Mouse (Mus musculus) limb, embryonic 14.5 days (tissue): ENCODE measurements at regions not wholly inside any gene's neighbourhood (a gene's known extent, or its start where the extent isn't known, plus 50 kb on each side); places are given as distances from the start of the nearest gene placed in this dataset.

Experiments
- ATAC-seq: fragments of 200-750 bp; cut with Nextera tagmentation; 2 replicates; pipeline ENCODE4 v1.8.0; 2017; ENCODE audit warnings: low read depth, moderate number of reproducible peaks, moderate TSS enrichment; ENCODE audit not compliant: low FRiP score
- DNase-seq: peaks from one replicate; pipeline ENCODE4 v3.0.0-alpha.2; 2015; ENCODE audit warnings: low spot score
- H3K27ac ChIP-seq: fragments of 300-500 bp; sonication (generic); replicated peaks from 2 replicates; pipeline ENCODE4 v1.5.1; 2014; ENCODE audit warnings: low read depth, mild to moderate bottlenecking, low read length, moderate library complexity, mixed read lengths
- H3K27me3 ChIP-seq: fragments of 300-500 bp; sonication (generic); 2 replicates; pipeline ENCODE4 v1.6.1; 2014; ENCODE audit warnings: low read length, mixed read lengths; ENCODE audit not compliant: control insufficient read depth, insufficient read depth
- H3K36me3 ChIP-seq: fragments of 300-500 bp; sonication (generic); 2 replicates; pipeline ENCODE4 v1.6.1; 2014; ENCODE audit warnings: mild to moderate bottlenecking, low read length, moderate library complexity, mixed read lengths; ENCODE audit not compliant: control insufficient read depth, insufficient read depth
- H3K4me1 ChIP-seq: fragments of 300-500 bp; sonication (generic); 2 replicates; pipeline ENCODE4 v1.6.1; 2014; ENCODE audit warnings: antibody characterized with exemption, low read length, mixed read lengths; ENCODE audit not compliant: control insufficient read depth, insufficient read depth
- H3K4me2 ChIP-seq: fragments of 300-500 bp; sonication (generic); replicated peaks from 2 replicates; pipeline ENCODE4 v1.6.1; 2014; ENCODE audit warnings: low read depth, mild to moderate bottlenecking, low read length, moderate library complexity; ENCODE audit not compliant: severe bottlenecking
- H3K4me3 ChIP-seq: fragments of 300-500 bp; sonication (generic); replicated peaks from 2 replicates; pipeline ENCODE4 v1.5.1; 2014; ENCODE audit warnings: low read length
- H3K9ac ChIP-seq: fragments of 300-500 bp; sonication (generic); 2 replicates; pipeline ENCODE4 v1.6.1; 2014; ENCODE audit warnings: mild to moderate bottlenecking, low read depth, low read length, moderate library complexity; ENCODE audit not compliant: severe bottlenecking
- H3K9me3 ChIP-seq: fragments of 300-500 bp; sonication (generic); 2 replicates; pipeline ENCODE4 v1.6.1; 2016; ENCODE audit warnings: low read length; ENCODE audit not compliant: control insufficient read depth
- POLR2A ChIP-seq: fragments of 200-500 bp; IDR thresholded peaks from 2 replicates; pipeline ENCODE4 v1.8.0; 2012; ENCODE audit warnings: inconsistent platforms, mild to moderate bottlenecking, moderate library complexity, borderline replicate concordance; ENCODE audit not compliant: insufficient read depth, insufficient read length; ENCODE audit errors: extremely low read depth
- WGBS: fragments of 180-500 bp; shearing (Covaris S2); extraction: QIAGEN DNeasy Blood & Tissue Kit; methylation state at CpG from one replicate; pipeline ENCODE4 v1.1.7; 2014; 5-methylcytosine and 5-hydroxymethylcytosine counted together

DNA sequence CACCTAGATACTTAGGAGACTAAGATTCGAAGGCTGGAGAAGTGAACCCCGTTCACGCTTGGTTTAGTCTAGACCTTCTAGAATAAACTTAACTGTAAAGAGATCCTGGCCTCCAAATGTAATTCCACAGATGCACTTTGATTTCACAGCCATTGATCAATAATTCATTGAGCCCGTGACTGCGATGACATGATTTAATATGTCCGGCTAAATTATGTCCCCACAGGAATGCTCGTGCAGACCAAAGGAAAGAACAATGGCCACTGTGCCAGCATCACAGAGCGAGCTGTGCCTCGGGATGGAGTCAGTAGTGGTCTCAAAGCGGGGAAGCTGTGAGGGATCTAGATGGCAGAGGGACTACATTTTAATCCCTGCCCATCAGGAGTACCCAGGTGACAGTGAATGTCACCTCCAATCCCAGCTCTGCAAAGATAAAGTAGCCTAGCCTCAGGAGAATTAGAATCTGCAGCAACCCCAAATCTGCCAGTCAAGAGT lies 256.5 kb upstream of the Id2 start:
- Histone ChIP-seq H3K36me3 (no peaks in the 10 kb centered on the region), H3K4me1 (no peaks in the 10 kb centered on the region), H3K9ac (no peak overlapping the region), H3K4me2 (no peak overlapping the region), H3K27me3 (no peaks in the 10 kb centered on the region), H3K27ac (no peak overlapping the region), H3K4me3 (no peak overlapping the region), H3K9me3 (no peaks in the 10 kb centered on the region)
- DNase-seq: no peak
- 84% methylated on average over 10 of the region's 10 CpGs for WGBS
- ATAC-seq: no peak
- TF ChIP-seq POLR2A: no peak

DNA sequence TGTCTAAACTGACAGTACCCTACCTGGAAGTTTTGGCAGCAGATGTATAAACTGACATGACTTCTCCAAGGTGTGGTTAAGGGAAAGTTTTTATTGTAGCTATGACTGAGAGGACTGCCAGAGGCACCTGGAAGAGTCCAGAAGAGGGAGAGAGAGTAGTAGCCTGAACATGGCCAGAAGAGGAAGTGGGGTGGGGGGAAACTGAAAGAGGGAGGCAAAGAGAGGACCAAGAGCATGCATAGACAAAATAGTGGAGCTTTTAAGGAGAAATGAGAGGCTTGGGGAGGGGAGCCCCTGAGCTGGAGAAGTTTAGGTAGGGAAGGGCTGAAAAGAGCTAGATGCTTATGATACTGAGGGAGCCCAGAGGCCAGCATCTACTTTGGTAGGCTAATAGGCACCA lies 255.2 kb upstream of the Id2 start:
- TF ChIP-seq POLR2A: no peak
- no peak overlapping the region for H3K4me3 ChIP-seq
- ATAC-seq (no peak), DNase-seq (no peak)
- H3K27me3 ChIP-seq: no peaks in the 10 kb centered on the region
- H3K36me3 ChIP-seq: no peaks in the 10 kb centered on the region
- no peak overlapping the region for H3K4me2 ChIP-seq
- H3K9me3 ChIP-seq: no peaks in the 10 kb centered on the region
- no peak overlapping the region for H3K9ac ChIP-seq
- no peaks in the 10 kb centered on the region for H3K4me1 ChIP-seq
- no peak overlapping the region for H3K27ac ChIP-seq

DNA sequence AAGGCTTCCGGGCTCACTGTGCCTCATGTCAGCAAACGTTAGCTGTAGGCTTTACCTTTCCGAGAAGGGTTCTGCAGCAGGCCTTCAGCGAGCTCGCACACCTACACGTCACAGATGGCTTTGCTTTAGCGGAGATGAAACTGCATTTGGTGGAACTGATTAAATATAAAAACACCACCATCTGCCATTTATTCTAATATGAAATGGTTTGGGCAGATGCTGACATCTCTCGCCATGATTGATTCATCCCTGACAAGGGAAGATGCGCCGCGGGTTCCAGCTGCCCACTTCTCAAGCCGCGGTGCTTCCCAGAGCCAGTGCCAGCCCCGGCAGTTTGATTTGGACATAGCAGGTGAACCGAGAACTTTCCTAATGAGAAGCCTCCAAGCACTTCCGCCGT lies 247.4 kb upstream of the Id2 start:
- ATAC-seq (no peak), DNase-seq (no peak)
- 79% methylated on average over 17 of the region's 17 CpGs for WGBS
- Histone ChIP-seq H3K9me3 (no peaks in the 10 kb centered on the region), H3K36me3 (no peaks in the 10 kb centered on the region), H3K9ac (no peak overlapping the region), H3K27me3 (no peaks in the 10 kb centered on the region), H3K4me2 (no peak overlapping the region), H3K27ac (no peak overlapping the region), H3K4me3 (no peak overlapping the region), H3K4me1 (no peaks in the 10 kb centered on the region)
- TF ChIP-seq POLR2A: no peak

DNA sequence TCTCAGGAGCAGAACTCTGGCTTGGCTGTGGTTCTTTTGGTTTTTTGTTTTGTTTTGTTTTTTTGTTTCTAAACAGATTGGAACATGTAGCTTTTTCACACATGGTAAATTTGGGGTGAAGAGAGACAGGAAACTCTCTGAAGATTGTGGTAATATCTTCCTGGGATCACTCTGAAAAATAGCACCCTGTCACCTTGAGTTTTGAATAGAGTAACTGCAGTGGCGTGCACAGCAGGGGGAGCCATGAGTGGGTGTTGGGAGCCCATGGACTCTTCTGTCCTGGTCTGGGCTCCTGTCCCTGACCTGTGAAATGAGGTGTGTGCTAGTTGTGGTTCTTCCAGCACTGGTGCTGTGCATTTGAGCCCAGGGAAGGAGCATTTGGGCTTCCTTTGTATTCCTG lies 241.8 kb upstream of the Id2 start:
- H3K27ac ChIP-seq: no peak overlapping the region
- no peak for TF ChIP-seq POLR2A
- no peak overlapping the region for H3K9ac ChIP-seq
- WGBS: 71% methylated on average over 1 of the region's 1 CpGs
- ATAC-seq: no peak
- no peak for DNase-seq
- H3K4me1 ChIP-seq: no peaks in the 10 kb centered on the region
- H3K4me2 ChIP-seq: no peak overlapping the region
- no peaks in the 10 kb centered on the region for H3K9me3 ChIP-seq
- no peaks in the 10 kb centered on the region for H3K36me3 ChIP-seq
- H3K27me3 ChIP-seq: no peaks in the 10 kb centered on the region
- no peak overlapping the region for H3K4me3 ChIP-seq

DNA sequence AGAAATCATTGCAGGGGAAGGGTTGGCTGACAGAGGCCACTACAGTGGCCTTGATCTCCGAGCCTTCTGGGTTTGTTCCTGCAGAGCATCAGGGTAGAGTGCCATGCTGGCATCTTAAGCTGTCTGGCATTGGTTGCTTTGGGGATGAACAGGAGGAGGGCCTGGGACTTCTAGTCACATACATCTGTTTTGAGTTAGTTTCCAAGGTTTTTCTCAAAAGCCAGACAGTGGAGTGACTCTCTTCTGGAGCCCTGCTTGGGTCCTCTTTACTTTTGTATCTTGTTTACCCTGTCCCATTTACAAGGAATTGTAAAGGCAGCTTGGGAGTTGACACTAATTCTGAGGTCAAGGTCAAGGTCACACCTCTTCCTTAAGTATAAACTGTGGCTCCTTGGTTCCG lies 239.0 kb upstream of the Id2 start:
- no peaks in the 10 kb centered on the region for H3K4me1 ChIP-seq
- no peak for DNase-seq
- no peak for TF ChIP-seq POLR2A
- no peak overlapping the region for H3K4me2 ChIP-seq
- WGBS: 36% methylated on average over 2 of the region's 2 CpGs
- no peak overlapping the region for H3K27ac ChIP-seq
- no peaks in the 10 kb centered on the region for H3K27me3 ChIP-seq
- no peak overlapping the region for H3K9ac ChIP-seq
- H3K36me3 ChIP-seq: no peaks in the 10 kb centered on the region
- ATAC-seq: no peak
- H3K9me3 ChIP-seq: no peaks in the 10 kb centered on the region
- no peak overlapping the region for H3K4me3 ChIP-seq

DNA sequence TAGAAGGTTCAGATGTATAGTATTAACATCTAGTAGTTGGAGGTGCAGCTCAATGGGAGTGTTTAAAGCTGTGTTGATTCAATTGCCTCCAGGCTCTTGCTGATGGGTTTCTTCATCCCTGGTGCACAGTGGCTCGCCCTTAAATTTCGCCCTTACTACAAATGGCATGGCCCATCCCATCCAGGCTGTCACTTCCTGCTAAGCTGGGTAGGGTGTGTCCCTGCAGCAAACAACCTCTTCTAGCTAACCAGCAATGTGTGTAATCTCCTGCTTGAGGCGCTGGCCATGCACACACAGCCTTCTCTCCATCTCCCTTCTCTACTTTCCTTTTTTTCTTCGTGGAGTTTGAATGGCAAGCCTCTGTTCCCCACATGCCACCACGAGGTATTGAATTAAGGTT lies 238.1 kb upstream of the Id2 start:
- 82% methylated on average over 5 of the region's 5 CpGs for WGBS
- H3K9me3 ChIP-seq: no peaks in the 10 kb centered on the region
- no peaks in the 10 kb centered on the region for H3K36me3 ChIP-seq
- no peaks in the 10 kb centered on the region for H3K27me3 ChIP-seq
- no peak overlapping the region for H3K9ac ChIP-seq
- no peak overlapping the region for H3K4me3 ChIP-seq
- no peak for TF ChIP-seq POLR2A
- H3K27ac ChIP-seq: no peak overlapping the region
- DNase-seq: no peak
- no peaks in the 10 kb centered on the region for H3K4me1 ChIP-seq
- H3K4me2 ChIP-seq: no peak overlapping the region
- no peak for ATAC-seq
